In genomic region chr10:61025061-61025460, GRCm38 (mm10) we compare ENCODE assay signal across 14 mouse cellular contexts.
"Had no signal": no experiment of that assay in that cellular context is flagged by ENCODE, and none has a peak within 500 bp of the region (broad histone marks: within the 10 kb centered on the region; RNA-seq: fewer than 3 reads in every experiment).

No protein-coding gene starts in this region.

- H3K27ac ChIP-seq: limb, embryonic 15.5 days; liver, embryonic 12.5 days; lung, embryonic 15.5 days; macrophage; midbrain, embryonic 12.5 days had no signal

- H3K4me2 ChIP-seq: limb, embryonic 15.5 days; liver, embryonic 12.5 days; lung, embryonic 15.5 days; midbrain, embryonic 12.5 days had no signal

- H3K9ac ChIP-seq: limb, embryonic 15.5 days; liver, embryonic 12.5 days; lung, embryonic 15.5 days; midbrain, embryonic 12.5 days had no signal

- DNase-seq: kidney, postnatal 25 days; layer of hippocampus, adult 9-11 months; layer of hippocampus, postnatal 36 days; lung, postnatal 14 days; right cerebral cortex, postnatal 4 days; spleen, adult 18-20 months; thymus, adult 2 months; thymus, postnatal 25 days had no signal

- H3K4me3 ChIP-seq: limb, embryonic 15.5 days; liver, embryonic 12.5 days; lung, embryonic 15.5 days; megakaryocyte, embryonic 14.5 days; midbrain, embryonic 12.5 days had no signal

- H3K9me3 ChIP-seq: limb, embryonic 15.5 days; liver, embryonic 12.5 days; lung, embryonic 15.5 days; megakaryocyte, embryonic 14.5 days; midbrain, embryonic 12.5 days had no signal

- ATAC-seq: liver, embryonic 12.5 days had no signal

- H3K27me3 ChIP-seq: limb, embryonic 15.5 days; lung, embryonic 15.5 days; midbrain, embryonic 12.5 days had no signal

- H3K36me3 ChIP-seq: limb, embryonic 15.5 days; liver, embryonic 12.5 days; lung, embryonic 15.5 days; midbrain, embryonic 12.5 days had no signal

- H3K4me1 ChIP-seq: limb, embryonic 15.5 days; liver, embryonic 12.5 days; lung, embryonic 15.5 days; megakaryocyte, embryonic 14.5 days; midbrain, embryonic 12.5 days had no signal
